In genomic region chr17:69077544-69077920, GRCm38 (mm10) we compare ENCODE assay signal across 9 mouse cellular contexts. TPM values are rescaled to one million over a fixed set of nuclear protein-coding genes. Genes with fewer than 3 reads are reported as not detected.
A peak's percentile ranks its signal among the peaks of the same experiment; 100 is the strongest.
DNase-seq lines count a peak whose midpoint lies in the region; ATAC-seq lines count a peak whose summit lies in the region.
"Had no signal": no experiment of that assay in that cellular context is flagged by ENCODE, and none has a peak within 500 bp of the region (broad histone marks: within the 10 kb centered on the region; RNA-seq: fewer than 3 reads in every experiment).

No protein-coding gene starts in this region.

- H3K4me2 ChIP-seq in heart, embryonic 15.5 days: peak overlapping the region; percentile 99
- H3K4me2 ChIP-seq in embryonic facial prominence, embryonic 12.5 days (replicated peaks): peak overlapping the region; percentile 98
- peak overlapping the region; percentile 94 for H3K4me2 ChIP-seq in hindbrain, embryonic 15.5 days
- H3K4me2 ChIP-seq in midbrain, embryonic 11.5 days: peak overlapping the region; percentile 94

- peaks cover 14% of the 10 kb centered on the region for H3K4me1 ChIP-seq in heart, embryonic 15.5 days (replicated peaks)
- peaks cover 14% of the 10 kb centered on the region for H3K4me1 ChIP-seq in embryonic facial prominence, embryonic 12.5 days
- H3K4me1 ChIP-seq in hindbrain, embryonic 15.5 days (replicated peaks): peaks cover 18% of the 10 kb centered on the region
- peaks cover 3% of the 10 kb centered on the region for H3K4me1 ChIP-seq in midbrain, embryonic 11.5 days (ENCODE audit: control insufficient read depth, insufficient read depth, low read length)

- no peak overlapping the region for H3K9ac ChIP-seq in heart, embryonic 15.5 days
- H3K9ac ChIP-seq in embryonic facial prominence, embryonic 12.5 days: no peak overlapping the region
- H3K9ac ChIP-seq in hindbrain, embryonic 15.5 days: peak overlapping the region; percentile 26
- H3K9ac ChIP-seq in midbrain, embryonic 11.5 days (ENCODE audit: low read length): no peak overlapping the region

- no peaks in the 10 kb centered on the region for H3K9me3 ChIP-seq in heart, embryonic 15.5 days (replicated peaks)
- 0 out of 2 replicates have a peak, but pooled peaks cover 3% of the 10 kb centered on the region for H3K9me3 ChIP-seq in embryonic facial prominence, embryonic 12.5 days
- no peaks in the 10 kb centered on the region for H3K9me3 ChIP-seq in hindbrain, embryonic 15.5 days
- no peaks in the 10 kb centered on the region for H3K9me3 ChIP-seq in midbrain, embryonic 11.5 days (ENCODE audit: control insufficient read depth, low read length)

- H3K27ac ChIP-seq in heart, embryonic 15.5 days: no peak overlapping the region
- no peak overlapping the region for H3K27ac ChIP-seq in embryonic facial prominence, embryonic 12.5 days
- H3K27ac ChIP-seq in hindbrain, embryonic 15.5 days (replicated peaks): no peak overlapping the region
- no peak overlapping the region for H3K27ac ChIP-seq in midbrain, embryonic 11.5 days (ENCODE audit: low read depth, low read length)
- H3K27ac ChIP-seq: gastrocnemius, adult 2 months had no signal

- no peak for DNase-seq in heart, postnatal 4 days
- peak; percentile 85 for DNase-seq in midbrain, embryonic 11.5 days (ENCODE audit: low spot score, missing footprints)
- DNase-seq in Muller cell, postnatal 12 days (ENCODE audit: inconsistent ontology term): no peak
- DNase-seq in thymus, postnatal 36 days: no peak
- DNase-seq in left cerebral cortex, adult 8-10 months (ENCODE audit: low spot score in 2 of 2): no peak
- DNase-seq: gastrocnemius, adult 2 months had no signal

- H3K4me3 ChIP-seq in heart, embryonic 15.5 days: peak overlapping the region; percentile 55
- peak overlapping the region; percentile 50; the same call in 1 of the 2 replicates for H3K4me3 ChIP-seq in embryonic facial prominence, embryonic 12.5 days
- H3K4me3 ChIP-seq in hindbrain, embryonic 15.5 days: peak overlapping the region; percentile 67
- no peak overlapping the region; the same call in 1 of the 2 replicates for H3K4me3 ChIP-seq in midbrain, embryonic 11.5 days (ENCODE audit: low read depth, low read length)
- H3K4me3 ChIP-seq: gastrocnemius, adult 2 months had no signal

- WGBS in heart, embryonic 15.5 days: 26% methylated on average over 11 of the region's 11 CpGs
- 5% methylated on average over 11 of the region's 11 CpGs for WGBS in embryonic facial prominence, embryonic 12.5 days
- WGBS in hindbrain, embryonic 15.5 days: 9% methylated on average over 11 of the region's 11 CpGs
- 8% methylated on average over 11 of the region's 11 CpGs for WGBS in midbrain, embryonic 11.5 days

- no peak for ATAC-seq in heart, embryonic 15.5 days (replicated peaks; ENCODE audit: insufficient number of reproducible peaks, insufficient read depth, low FRiP score, low read depth)
- ATAC-seq in embryonic facial prominence, embryonic 12.5 days (ENCODE audit: insufficient number of reproducible peaks, insufficient read depth, low FRiP score, low TSS enrichment): no peak
- ATAC-seq in hindbrain, embryonic 15.5 days (ENCODE audit: low FRiP score, low read depth): no peak
- ATAC-seq in midbrain, embryonic 11.5 days (ENCODE audit: low FRiP score): no peak

- H3K36me3 ChIP-seq in heart, embryonic 15.5 days: no peaks in the 10 kb centered on the region
- H3K36me3 ChIP-seq in embryonic facial prominence, embryonic 12.5 days: no peaks in the 10 kb centered on the region
- no peaks in the 10 kb centered on the region for H3K36me3 ChIP-seq in hindbrain, embryonic 15.5 days
- H3K36me3 ChIP-seq in midbrain, embryonic 11.5 days (ENCODE audit: control insufficient read depth, insufficient read depth, low read length): no peaks in the 10 kb centered on the region

- peaks cover 51% of the 10 kb centered on the region for H3K27me3 ChIP-seq in heart, embryonic 15.5 days
- H3K27me3 ChIP-seq in embryonic facial prominence, embryonic 12.5 days: peaks cover 54% of the 10 kb centered on the region
- 0 out of 2 replicates have a peak, but pooled peaks cover 11% of the 10 kb centered on the region for H3K27me3 ChIP-seq in hindbrain, embryonic 15.5 days
- peaks cover 29% of the 10 kb centered on the region for H3K27me3 ChIP-seq in midbrain, embryonic 11.5 days (ENCODE audit: control insufficient read depth, insufficient read depth, low read length)

RNA-seq across cellular contexts. Expression of gene Epb41l3, which starts 2.0 kb away (rescaled TPM):
- 93.6 and 96.9 TPM in 2 replicates for polyA plus RNA-seq in heart, embryonic 15.5 days (2015; fragmentation: Nextera tagmentation; extraction: Ambion mirVana)
- 10 to 100 TPM; 55.1 to 58.5 TPM for total RNA-seq in heart, postnatal 4 days (2021)
- polyA plus RNA-seq in embryonic facial prominence, embryonic 12.5 days (2016; fragmentation: Nextera tagmentation; extraction: Ambion mirVana): 166 and 167 TPM in 2 replicates
- polyA plus RNA-seq in hindbrain, embryonic 15.5 days (2015; fragmentation: Nextera tagmentation; extraction: Ambion mirVana): 91.8 and 95.4 TPM in 2 replicates
- polyA plus RNA-seq in midbrain, embryonic 11.5 days (2014; fragmentation: Nextera tagmentation; extraction: Ambion mirVana): 66.1 and 67.8 TPM in 2 replicates
- 100 to 1,000 TPM; 229 to 246 (median 235) TPM for total RNA-seq in left cerebral cortex, adult 8-10 months (2022)
